Mouse (Mus musculus) embryonic fibroblast, embryonic 13.5 days (primary cell): Measurements from ENCODE around the gene Cadm2.

Source experiments
- CTCF ChIP-seq: IDR thresholded peaks from 2 replicates; pipeline ENCODE4 v1.5.1; 2011; ENCODE audit warnings: mild to moderate bottlenecking, control low read depth, low read length, moderate library complexity, borderline replicate concordance; ENCODE audit not compliant: insufficient read depth
- POLR2A ChIP-seq: IDR thresholded peaks from 2 replicates; pipeline ENCODE4 v1.6.1; 2011; ENCODE audit warnings: low read depth, mild to moderate bottlenecking, control low read depth, low read length, moderate library complexity

- no peak for TF ChIP-seq CTCF
- no peak for TF ChIP-seq POLR2A
These were observed 718.9 kb downstream of the Cadm2 start for GRCm38 (mm10) chr16:66901801-66902200.
